Mouse (Mus musculus): ENCODE results near the gene Lrpprc. TPM values are rescaled to one million over a fixed set of nuclear protein-coding genes. Genes with fewer than 3 reads are reported as not detected.

Lrpprc gene
- polyA plus RNA-seq, 1 experiment from 2014 or later, result 46.1 TPM

- Histone ChIP-seq H3K27me3 (ENCODE audit: control insufficient read depth, insufficient read depth, low read length) (no peaks in the 10 kb centered on the region), H3K4me3 (replicated peaks; ENCODE audit: low read length) (no peak overlapping the region), H3K9me3 (replicated peaks; ENCODE audit: control insufficient read depth, low read length) (no peaks in the 10 kb centered on the region), H3K4me1 (ENCODE audit: control insufficient read depth, insufficient read depth, low read length) (no peaks in the 10 kb centered on the region), H3K4me2 (ENCODE audit: low read depth, low read length) (no peak overlapping the region), H3K9ac (ENCODE audit: low read length) (no peak overlapping the region), H3K27ac (ENCODE audit: low read length) (no peak overlapping the region), H3K36me3 (ENCODE audit: control insufficient read depth, insufficient read depth, low read length) (peaks cover 10% of the 10 kb centered on the region)
- WGBS, result 62% methylated on average over 16 of the region's 16 CpGs
- ATAC-seq (ENCODE audit: insufficient read depth, low FRiP score), result no peak
These were observed 74.2 kb downstream of the Lrpprc start for GRCm38 (mm10) chr17:84716252-84716872.

- no peak overlapping the region for H3K27ac ChIP-seq (ENCODE audit: low read length)
- H3K4me1 ChIP-seq (ENCODE audit: control insufficient read depth, insufficient read depth, low read length), result no peaks in the 10 kb centered on the region
- no peak overlapping the region for H3K4me3 ChIP-seq (replicated peaks; ENCODE audit: low read length)
- no peaks in the 10 kb centered on the region for H3K9me3 ChIP-seq (replicated peaks; ENCODE audit: control insufficient read depth, low read length)
- no peak overlapping the region for H3K4me2 ChIP-seq (ENCODE audit: low read depth, low read length)
- H3K36me3 ChIP-seq (ENCODE audit: control insufficient read depth, insufficient read depth, low read length), result peaks cover 10% of the 10 kb centered on the region
- no peak for ATAC-seq (ENCODE audit: insufficient read depth, low FRiP score)
- no peak overlapping the region for H3K9ac ChIP-seq (ENCODE audit: low read length)
- no peaks in the 10 kb centered on the region for H3K27me3 ChIP-seq (ENCODE audit: control insufficient read depth, insufficient read depth, low read length)
- 66% methylated on average over 4 of the region's 4 CpGs for WGBS
These were observed 75.7 kb downstream of the Lrpprc start for GRCm38 (mm10) chr17:84714930-84715329.

- no peak for ATAC-seq (ENCODE audit: insufficient read depth, low FRiP score)
These were observed 76.9 kb downstream of the Lrpprc start for GRCm38 (mm10) chr17:84713563-84714164.

GRCm38 (mm10) chr17:84709403-84709851 lies 81.2 kb downstream of the Lrpprc start:
- ATAC-seq (ENCODE audit: insufficient read depth, low FRiP score), result no peak
- Histone ChIP-seq H3K9me3 (replicated peaks; ENCODE audit: control insufficient read depth, low read length) (no peaks in the 10 kb centered on the region), H3K27ac (ENCODE audit: low read length) (0 out of 2 replicates have a peak overlapping the region, but pooled peaks have one; percentile 0), H3K36me3 (ENCODE audit: control insufficient read depth, insufficient read depth, low read length) (peaks cover 10% of the 10 kb centered on the region), H3K4me2 (ENCODE audit: low read depth, low read length) (peak overlapping the region; percentile 2; the same call in 1 of the 2 replicates), H3K9ac (ENCODE audit: low read length) (no peak overlapping the region), H3K4me1 (ENCODE audit: control insufficient read depth, insufficient read depth, low read length) (peaks cover 8% of the 10 kb centered on the region; the same call in 1 of the 2 replicates), H3K4me3 (replicated peaks; ENCODE audit: low read length) (no peak overlapping the region), H3K27me3 (ENCODE audit: control insufficient read depth, insufficient read depth, low read length) (no peaks in the 10 kb centered on the region)
- WGBS, result 52% methylated on average over 17 of the region's 17 CpGs

More at GRCm38 (mm10) chr17:84713563-84714164, 76.9 kb downstream of the Lrpprc start:
- H3K27ac ChIP-seq (ENCODE audit: low read length), result no peak overlapping the region
- H3K36me3 ChIP-seq (ENCODE audit: control insufficient read depth, insufficient read depth, low read length), result peaks cover 10% of the 10 kb centered on the region
- no peaks in the 10 kb centered on the region for H3K9me3 ChIP-seq (replicated peaks; ENCODE audit: control insufficient read depth, low read length)
- 89% methylated on average over 18 of the region's 18 CpGs for WGBS
- H3K9ac ChIP-seq (ENCODE audit: low read length), result no peak overlapping the region
- H3K4me3 ChIP-seq (replicated peaks; ENCODE audit: low read length), result no peak overlapping the region
- H3K27me3 ChIP-seq (ENCODE audit: control insufficient read depth, insufficient read depth, low read length), result no peaks in the 10 kb centered on the region
- no peak overlapping the region for H3K4me2 ChIP-seq (ENCODE audit: low read depth, low read length)
- peaks cover 7% of the 10 kb centered on the region; the same call in 1 of the 2 replicates for H3K4me1 ChIP-seq (ENCODE audit: control insufficient read depth, insufficient read depth, low read length)

DNA sequence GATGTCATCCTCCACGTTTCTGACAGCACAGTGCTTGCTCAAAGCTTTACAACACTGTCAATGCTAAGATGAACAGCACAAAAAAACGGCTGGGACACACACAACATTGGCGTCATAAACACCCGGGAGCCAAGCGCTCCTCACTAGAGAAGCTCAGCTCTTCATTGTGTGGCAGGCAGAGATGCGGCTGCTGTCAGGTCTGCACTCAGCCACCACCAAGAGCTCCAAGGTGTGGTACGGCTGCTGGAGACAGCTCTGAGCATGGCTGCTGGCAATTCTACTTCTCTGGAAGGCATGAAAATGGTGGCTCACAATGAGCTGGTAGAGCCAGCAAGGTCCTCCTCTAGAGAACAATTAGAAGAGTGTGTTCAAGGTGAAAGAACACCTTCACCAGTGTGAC lies 81.8 kb downstream of the Lrpprc start:
- WGBS, result 65% methylated on average over 7 of the region's 7 CpGs
- Histone ChIP-seq H3K4me2 (ENCODE audit: low read depth, low read length) (no peak overlapping the region), H3K9me3 (replicated peaks; ENCODE audit: control insufficient read depth, low read length) (no peaks in the 10 kb centered on the region), H3K27ac (ENCODE audit: low read length) (0 out of 2 replicates have a peak overlapping the region, but pooled peaks have one; percentile 0), H3K4me3 (replicated peaks; ENCODE audit: low read length) (no peak overlapping the region), H3K4me1 (ENCODE audit: control insufficient read depth, insufficient read depth, low read length) (peaks cover 8% of the 10 kb centered on the region; the same call in 1 of the 2 replicates), H3K27me3 (ENCODE audit: control insufficient read depth, insufficient read depth, low read length) (no peaks in the 10 kb centered on the region), H3K36me3 (ENCODE audit: control insufficient read depth, insufficient read depth, low read length) (peaks cover 10% of the 10 kb centered on the region), H3K9ac (ENCODE audit: low read length) (no peak overlapping the region)
- ATAC-seq (ENCODE audit: insufficient read depth, low FRiP score), result no peak

DNA sequence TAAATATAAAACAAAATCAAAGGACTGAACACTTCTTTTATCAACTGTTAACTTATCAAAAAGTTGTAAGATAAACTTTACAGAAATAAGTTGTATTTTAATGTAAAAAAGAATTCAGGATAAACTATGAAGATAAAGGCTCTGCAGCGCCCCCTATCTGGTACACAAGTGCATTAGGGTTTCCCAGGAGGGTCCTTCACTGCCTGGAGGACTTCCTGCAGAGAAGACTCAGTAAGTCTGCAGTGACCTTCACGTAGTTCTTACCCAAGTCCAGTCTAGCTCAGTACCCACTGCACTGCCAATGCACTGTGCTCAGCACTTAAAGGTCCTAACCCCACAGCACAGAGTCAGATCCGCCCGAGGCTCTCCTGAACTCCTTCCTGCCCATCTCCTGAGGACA lies 83.2 kb downstream of the Lrpprc start:
- no peak for ATAC-seq (ENCODE audit: insufficient read depth, low FRiP score)
- Histone ChIP-seq H3K9ac (ENCODE audit: low read length) (no peak overlapping the region), H3K4me3 (replicated peaks; ENCODE audit: low read length) (no peak overlapping the region), H3K4me2 (ENCODE audit: low read depth, low read length) (no peak overlapping the region), H3K9me3 (replicated peaks; ENCODE audit: control insufficient read depth, low read length) (no peaks in the 10 kb centered on the region), H3K27ac (ENCODE audit: low read length) (no peak overlapping the region), H3K36me3 (ENCODE audit: control insufficient read depth, insufficient read depth, low read length) (peaks cover 5% of the 10 kb centered on the region; the same call in 1 of the 2 replicates), H3K4me1 (ENCODE audit: control insufficient read depth, insufficient read depth, low read length) (peaks cover 8% of the 10 kb centered on the region; the same call in 1 of the 2 replicates), H3K27me3 (ENCODE audit: control insufficient read depth, insufficient read depth, low read length) (no peaks in the 10 kb centered on the region)
- WGBS, result 66% methylated on average over 4 of the region's 4 CpGs

DNA sequence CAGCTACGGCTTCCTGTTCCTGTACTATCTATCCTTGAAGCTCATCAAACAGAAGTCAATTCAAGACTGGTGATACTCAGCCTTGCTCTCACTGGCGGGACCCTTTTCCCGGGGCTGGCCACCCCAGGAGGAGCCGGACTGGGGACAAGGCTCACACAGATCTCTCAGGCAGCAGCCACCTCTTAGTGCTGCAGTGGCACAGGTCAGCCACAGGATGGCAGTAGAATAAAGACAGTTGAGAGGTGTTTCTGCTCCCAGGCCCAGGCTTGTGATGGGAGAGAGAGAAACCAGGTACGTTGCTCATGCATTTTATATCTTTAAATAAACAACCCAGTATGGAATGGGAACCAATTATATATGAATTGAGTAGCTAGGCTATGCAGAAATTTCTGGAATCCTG lies 91.9 kb downstream of the Lrpprc start:
- no peak overlapping the region for H3K4me2 ChIP-seq (ENCODE audit: low read depth, low read length)
- 28% methylated on average over 5 of the region's 5 CpGs for WGBS
- peak; percentile 3; the same call in 1 of the 2 replicates for ATAC-seq (ENCODE audit: insufficient read depth, low FRiP score)
- H3K27ac ChIP-seq (ENCODE audit: low read length), result no peak overlapping the region
- no peak overlapping the region for H3K9ac ChIP-seq (ENCODE audit: low read length)
- H3K27me3 ChIP-seq (ENCODE audit: control insufficient read depth, insufficient read depth, low read length), result no peaks in the 10 kb centered on the region
- H3K4me3 ChIP-seq (replicated peaks; ENCODE audit: low read length), result no peak overlapping the region
- H3K4me1 ChIP-seq (ENCODE audit: control insufficient read depth, insufficient read depth, low read length), result no peaks in the 10 kb centered on the region
- no peaks in the 10 kb centered on the region for H3K36me3 ChIP-seq (ENCODE audit: control insufficient read depth, insufficient read depth, low read length)
- no peaks in the 10 kb centered on the region for H3K9me3 ChIP-seq (replicated peaks; ENCODE audit: control insufficient read depth, low read length)

DNA sequence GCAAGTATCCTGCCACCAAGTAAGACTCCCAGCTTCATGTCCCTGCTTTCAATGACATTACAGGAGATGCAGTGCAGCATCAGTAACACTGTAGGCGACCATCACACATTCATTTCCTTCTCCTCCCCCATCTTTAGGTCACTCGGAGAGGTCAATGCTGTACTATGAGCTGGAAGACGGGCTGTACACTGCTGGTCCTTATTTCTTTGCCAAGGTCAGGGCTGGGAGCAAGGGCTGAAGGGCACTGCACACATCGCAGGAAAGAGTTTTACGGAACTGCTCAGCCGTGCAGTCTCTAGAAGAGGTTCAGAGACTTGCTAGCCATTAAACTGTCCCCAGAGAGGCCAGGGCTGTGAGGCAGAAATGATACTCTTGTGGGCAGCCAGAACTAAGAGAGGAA lies 94.1 kb downstream of the Lrpprc start:
- no peak for ATAC-seq (ENCODE audit: insufficient read depth, low FRiP score)
- Histone ChIP-seq H3K4me2 (ENCODE audit: low read depth, low read length) (no peak overlapping the region), H3K4me3 (replicated peaks; ENCODE audit: low read length) (no peak overlapping the region), H3K9me3 (replicated peaks; ENCODE audit: control insufficient read depth, low read length) (no peaks in the 10 kb centered on the region), H3K4me1 (ENCODE audit: control insufficient read depth, insufficient read depth, low read length) (no peaks in the 10 kb centered on the region), H3K36me3 (ENCODE audit: control insufficient read depth, insufficient read depth, low read length) (no peaks in the 10 kb centered on the region), H3K9ac (ENCODE audit: low read length) (no peak overlapping the region), H3K27me3 (ENCODE audit: control insufficient read depth, insufficient read depth, low read length) (no peaks in the 10 kb centered on the region), H3K27ac (ENCODE audit: low read length) (no peak overlapping the region)
- 66% methylated on average over 6 of the region's 6 CpGs for WGBS

DNA sequence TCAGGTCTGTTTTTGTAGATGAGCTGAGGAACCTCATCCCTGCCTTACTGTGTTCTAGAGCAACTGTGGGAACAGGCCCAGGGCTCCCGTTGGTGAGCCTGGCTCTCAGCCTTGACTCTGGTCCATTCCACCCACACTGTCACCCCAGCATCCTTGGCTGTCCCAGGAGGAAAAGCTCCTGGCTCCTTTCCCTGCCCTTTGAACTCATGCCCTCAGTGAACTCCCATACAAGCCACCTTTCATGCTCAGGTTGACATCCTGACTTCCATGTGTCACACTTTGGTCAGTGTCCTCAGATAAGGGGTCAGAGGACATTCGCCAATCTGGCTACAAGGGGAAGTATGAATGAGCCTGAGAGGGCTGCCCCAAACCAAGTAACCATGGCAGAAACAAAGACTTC lies 96.8 kb downstream of the Lrpprc start:
- no peak overlapping the region for H3K9ac ChIP-seq (ENCODE audit: low read length)
- peaks cover 5% of the 10 kb centered on the region; the same call in 1 of the 2 replicates for H3K4me1 ChIP-seq (ENCODE audit: control insufficient read depth, insufficient read depth, low read length)
- no peak overlapping the region for H3K4me2 ChIP-seq (ENCODE audit: low read depth, low read length)
- ATAC-seq (ENCODE audit: insufficient read depth, low FRiP score), result no peak
- H3K36me3 ChIP-seq (ENCODE audit: control insufficient read depth, insufficient read depth, low read length), result no peaks in the 10 kb centered on the region
- H3K27me3 ChIP-seq (ENCODE audit: control insufficient read depth, insufficient read depth, low read length), result no peaks in the 10 kb centered on the region
- no peak overlapping the region for H3K4me3 ChIP-seq (replicated peaks; ENCODE audit: low read length)
- H3K27ac ChIP-seq (ENCODE audit: low read length), result no peak overlapping the region
- 83% methylated on average over 2 of the region's 2 CpGs for WGBS
- no peaks in the 10 kb centered on the region for H3K9me3 ChIP-seq (replicated peaks; ENCODE audit: control insufficient read depth, low read length)
